Mouse (Mus musculus) thymus, adult 2 months (tissue): Measurements from ENCODE around the gene Ppa2.

Experiments
- CTCF ChIP-seq: fragments of 200-500 bp; IDR thresholded peaks from 2 replicates; pipeline ENCODE4 v1.5.1; 2012; ENCODE audit warnings: mild to moderate bottlenecking, control low read depth, low read length, moderate library complexity, borderline replicate concordance; ENCODE audit not compliant: control insufficient read depth, poor library complexity, insufficient read depth; ENCODE audit errors: extremely low read depth
- POLR2A ChIP-seq: fragments of 200-500 bp; IDR thresholded peaks from 2 replicates; pipeline ENCODE4 v1.6.1; 2012; ENCODE audit warnings: mild to moderate bottlenecking, low read length, control low read depth, moderate library complexity; ENCODE audit not compliant: control insufficient read depth, poor library complexity, insufficient read depth; ENCODE audit errors: extremely low read depth

DNA sequence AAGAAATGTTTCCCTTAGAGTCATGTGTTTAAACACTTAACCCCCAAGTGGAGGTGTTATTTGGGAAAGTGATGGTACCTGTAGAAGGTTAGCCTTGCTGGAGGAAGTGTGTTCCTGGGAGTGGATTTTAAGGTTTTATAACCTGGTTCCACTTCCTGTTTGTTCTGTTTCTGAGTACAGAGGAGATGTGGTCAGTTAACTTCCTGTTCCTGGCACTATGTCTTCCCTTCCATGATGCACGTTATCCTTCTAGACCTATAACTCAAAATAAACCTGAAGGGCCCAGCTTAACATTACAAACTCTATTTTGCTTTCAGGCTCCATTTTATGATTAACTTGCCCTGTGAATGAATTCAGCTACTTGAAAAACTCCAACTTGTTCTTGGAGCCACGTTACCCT lies 84.6 kb downstream of the Ppa2 start:
- TF ChIP-seq POLR2A: no peak
- TF ChIP-seq CTCF: no peak
